Mouse (Mus musculus) naive thymus-derived CD4-positive, alpha-beta T cell, adult 2 months (primary cell): ENCODE measurements around the gene Pink1.

ENCODE experiments used
- DNase-seq: peaks from one replicate; pipeline ENCODE4 v3.0.0-alpha.2; 2011; ENCODE audit warnings: low read depth

The Pink1 gene

DNA sequence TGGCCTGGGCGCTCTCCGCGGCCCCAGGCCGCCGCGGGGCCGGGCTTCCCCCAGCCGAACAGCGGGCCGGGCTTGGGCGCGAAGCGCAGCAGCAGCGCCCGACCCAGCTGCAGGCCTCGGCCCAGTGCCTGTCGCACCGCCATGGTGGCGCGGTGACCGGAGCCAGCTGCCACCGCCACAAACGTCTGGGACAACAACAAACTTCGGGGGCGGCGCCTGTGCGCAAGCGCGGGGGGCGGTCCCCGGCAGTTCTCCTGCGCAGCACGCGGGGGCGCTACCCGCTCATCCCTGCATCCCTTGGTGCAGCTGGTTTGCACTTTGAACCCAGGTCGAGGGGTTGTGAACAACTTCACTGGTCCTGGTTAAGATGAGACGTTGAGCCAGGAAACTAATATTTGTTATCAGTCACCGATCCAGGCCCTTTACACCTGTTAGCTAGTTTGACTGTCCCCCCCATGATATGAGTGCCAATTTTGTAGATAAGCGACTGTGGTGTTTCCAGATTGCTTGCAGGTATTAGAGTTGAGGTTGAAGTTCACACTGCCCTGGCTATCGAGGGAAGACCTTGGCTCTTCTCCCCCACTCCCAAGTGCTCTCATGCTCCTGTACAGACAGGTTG is at the start of gene Pink1:
Gene Pink1 (minus strand): TSS at position 231 of the 619 bp plus-strand sequence.
- DNase-seq: peak; percentile 94

- no peak for DNase-seq
Observed at GRCm38 (mm10) chr4:138375117-138375516, 49.0 kb upstream of the Pink1 start.

DNA sequence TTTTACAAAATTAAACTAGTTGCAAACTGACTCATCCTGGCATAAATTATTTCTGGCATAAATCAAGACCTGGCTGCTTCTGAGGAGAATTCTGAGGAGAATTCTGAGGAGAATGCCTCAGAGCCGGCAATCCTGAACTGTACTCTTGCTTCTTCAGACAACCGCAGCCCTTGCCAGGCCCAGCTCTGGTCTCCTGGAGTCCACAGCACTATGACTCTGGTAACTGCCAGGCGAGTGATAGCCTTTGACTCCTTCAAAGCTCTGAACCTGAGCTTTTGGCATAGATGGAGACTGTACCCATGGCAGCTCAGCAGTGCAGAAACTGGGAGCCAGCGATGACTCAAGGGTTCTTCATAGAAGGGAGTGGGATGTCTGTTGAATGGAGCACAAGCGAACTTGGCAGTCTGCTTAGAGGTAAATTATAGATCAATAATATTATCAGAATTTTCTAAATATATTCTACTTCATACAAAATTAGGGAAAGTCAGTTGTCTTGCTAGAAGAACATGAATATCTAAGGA is 44.9 kb upstream of the Pink1 start:
- DNase-seq: no peak

DNA sequence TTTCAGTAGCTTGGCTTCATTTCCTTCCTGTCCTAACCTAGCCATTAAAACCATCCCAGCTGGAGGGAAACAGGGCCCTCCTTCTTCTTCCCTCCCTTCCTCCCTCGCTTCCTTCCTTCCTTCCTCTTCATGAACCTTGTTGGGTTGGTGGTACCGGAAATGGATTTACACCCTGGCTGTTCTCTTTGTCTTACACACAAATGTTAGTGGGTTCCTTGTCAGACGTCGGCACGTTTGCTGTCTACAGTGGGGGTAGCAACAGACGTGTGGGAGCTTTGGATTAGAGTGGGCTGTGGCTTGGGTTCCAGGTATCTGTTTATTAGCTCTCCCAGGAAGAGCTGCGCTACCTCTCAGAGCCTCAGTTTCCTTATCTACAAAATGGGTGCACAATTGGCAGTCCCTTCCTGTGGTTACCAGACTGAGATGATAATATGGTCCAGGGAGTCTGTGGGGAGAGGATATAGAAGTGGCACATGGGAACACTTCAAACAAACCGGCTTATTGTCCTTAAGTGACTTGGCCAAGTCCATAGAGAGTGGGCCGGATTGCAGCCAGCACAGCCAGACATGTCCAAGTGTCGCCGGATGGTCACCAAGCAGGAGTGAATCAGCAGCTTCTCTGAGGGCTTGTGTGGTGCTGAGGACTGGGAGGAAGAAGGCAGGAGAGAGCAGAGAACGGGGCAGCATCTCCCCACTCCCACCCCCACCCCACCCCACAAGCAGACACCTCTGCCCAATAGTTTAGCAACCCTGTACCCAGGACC is 42.6 kb upstream of the Pink1 start:
- DNase-seq: no peak

- DNase-seq: no peak
Observed at GRCm38 (mm10) chr4:138367641-138368497, 41.8 kb upstream of the Pink1 start, which contains the start of gene Cda. TSS of gene Cda (minus strand) at chr4:138367992.

GRCm38 (mm10) chr4:138366561-138366960 is 40.5 kb upstream of the Pink1 start:
- DNase-seq: no peak

DNA sequence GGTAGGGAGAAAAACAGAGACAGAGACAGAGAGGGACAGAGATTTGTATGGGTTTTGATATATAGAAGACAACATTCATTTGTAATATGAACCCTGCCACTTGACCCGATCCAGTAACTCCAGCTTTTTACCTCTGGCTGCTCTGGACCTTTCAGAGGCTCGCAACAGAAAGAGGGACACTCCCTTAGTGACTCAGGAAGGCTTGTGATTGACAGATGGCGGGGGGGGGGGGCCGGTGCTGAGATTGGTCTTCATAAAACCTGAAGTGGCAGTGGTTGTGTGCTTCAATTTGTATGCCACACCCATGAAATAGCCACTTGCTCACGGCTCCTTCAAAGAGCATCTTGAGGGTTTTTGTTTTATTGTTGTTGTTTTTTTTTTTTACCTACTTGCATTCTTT is 37.4 kb upstream of the Pink1 start:
- no peak for DNase-seq

DNA sequence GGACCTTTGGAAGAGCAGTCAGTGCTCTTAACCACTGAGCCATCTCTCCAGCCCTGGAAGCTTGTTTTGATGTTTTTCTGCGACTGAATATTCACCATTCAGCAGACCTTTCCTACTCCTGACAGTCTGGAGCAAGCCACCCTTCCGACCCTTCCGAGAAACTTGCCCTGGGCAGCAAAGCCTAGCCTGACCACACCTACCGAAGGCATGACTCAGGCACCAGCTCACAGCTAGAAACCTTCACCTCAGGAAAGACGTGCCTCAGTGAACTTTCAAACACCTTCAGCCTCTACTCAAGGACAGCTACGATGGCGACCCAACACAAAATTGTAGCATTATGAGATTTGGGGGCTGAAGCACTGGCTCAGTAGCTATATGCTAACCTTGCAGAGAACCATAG is 36.8 kb upstream of the Pink1 start:
- DNase-seq: no peak

DNA sequence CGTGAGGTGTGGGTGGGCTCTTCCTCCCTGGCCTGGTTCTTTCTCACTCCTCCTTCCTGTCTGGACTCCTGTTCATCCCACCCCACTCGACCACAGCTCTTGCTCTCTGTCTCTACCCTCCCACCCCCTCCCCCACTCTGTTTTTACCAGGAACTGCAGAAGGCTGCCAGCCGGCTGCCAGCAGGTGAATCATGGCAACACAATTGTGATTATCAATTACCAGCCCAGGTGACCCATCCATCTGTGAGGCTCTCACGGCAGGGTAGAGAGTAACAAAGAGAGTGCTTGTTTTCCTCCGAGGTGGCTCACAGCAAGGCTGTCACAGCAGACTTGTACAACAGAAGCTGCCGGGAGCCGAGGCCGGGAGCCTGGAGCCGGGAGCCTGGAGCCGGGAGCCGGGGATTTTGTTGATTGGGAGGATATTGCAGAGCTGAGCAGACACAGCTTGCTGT is 35.3 kb upstream of the Pink1 start:
- no peak for DNase-seq

GRCm38 (mm10) chr4:138358176-138358575 is 32.1 kb upstream of the Pink1 start:
- no peak for DNase-seq

DNA sequence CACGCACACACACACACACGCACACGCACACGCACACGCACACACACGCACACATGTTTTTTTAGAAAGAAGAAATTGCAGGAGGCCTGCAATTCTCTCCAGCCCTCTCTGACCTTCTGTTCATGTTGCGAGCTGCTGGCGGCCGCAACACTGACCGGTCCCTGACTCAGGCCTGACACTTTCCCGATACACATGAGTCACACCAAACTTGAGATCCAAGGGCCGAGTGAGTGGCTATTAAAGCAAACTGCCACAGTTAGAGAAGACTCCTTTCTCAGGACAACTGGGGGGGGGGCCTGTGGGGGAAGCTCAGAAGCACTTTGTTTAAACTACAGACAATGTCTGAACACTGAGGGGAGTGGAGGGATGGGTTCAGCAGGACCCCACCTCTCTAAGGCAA is 30.4 kb upstream of the Pink1 start:
- no peak for DNase-seq

- no peak for DNase-seq
Observed at GRCm38 (mm10) chr4:138356141-138356540, 30.0 kb upstream of the Pink1 start.

DNA sequence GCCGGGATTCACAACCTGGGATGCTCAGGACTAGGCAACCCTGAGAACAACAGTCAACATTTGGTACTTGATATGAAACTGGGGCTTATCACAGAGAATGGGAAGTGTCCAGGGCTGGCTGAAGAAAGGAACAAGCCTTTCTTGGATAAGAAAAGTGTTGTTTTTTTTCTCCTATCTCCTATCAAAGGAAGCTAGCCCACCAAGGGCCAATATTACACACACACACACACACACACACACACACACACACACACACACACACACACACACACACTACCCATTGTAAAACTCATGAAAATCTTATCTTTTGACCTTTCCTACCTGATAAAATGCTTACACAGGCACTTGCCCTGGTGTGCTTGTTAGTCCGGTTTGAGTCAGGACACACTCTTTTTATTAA is 29.4 kb upstream of the Pink1 start:
- DNase-seq: no peak

- no peak for DNase-seq
Observed at GRCm38 (mm10) chr4:138353438-138354171, 27.5 kb upstream of the Pink1 start.

- no peak for DNase-seq
Observed at GRCm38 (mm10) chr4:138352692-138353091, 26.6 kb upstream of the Pink1 start.

- DNase-seq: no peak
Observed at GRCm38 (mm10) chr4:138351821-138352220, 25.7 kb upstream of the Pink1 start.

DNA sequence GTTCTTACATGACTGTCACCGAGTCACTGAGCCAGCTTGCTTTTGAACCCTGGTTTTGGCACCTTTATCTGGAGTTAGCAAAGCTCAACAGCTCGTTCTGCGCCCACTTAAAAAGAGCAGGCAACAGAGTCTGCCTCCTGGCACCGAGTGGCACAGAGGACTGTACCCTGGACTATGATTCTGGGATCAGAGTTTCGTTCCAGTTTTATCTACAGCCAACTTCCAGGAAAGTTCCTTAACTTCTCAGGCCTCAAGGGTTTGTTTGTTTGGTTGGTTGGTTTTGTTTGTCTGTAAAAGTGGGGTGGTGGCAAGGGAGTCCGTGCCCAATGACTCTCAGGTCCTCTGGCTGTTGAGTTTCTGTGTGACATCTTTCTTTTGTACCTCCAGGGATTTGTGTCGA is 22.6 kb upstream of the Pink1 start:
- DNase-seq: no peak

- no peak for DNase-seq
Observed at GRCm38 (mm10) chr4:138347280-138347679, 21.2 kb upstream of the Pink1 start.

- DNase-seq: no peak
Observed at GRCm38 (mm10) chr4:138344891-138345545, 18.9 kb upstream of the Pink1 start.

- no peak for DNase-seq
Observed at GRCm38 (mm10) chr4:138343341-138343837, 17.3 kb upstream of the Pink1 start.

GRCm38 (mm10) chr4:138342778-138343177 is 16.7 kb upstream of the Pink1 start:
- DNase-seq: no peak
